Mouse (Mus musculus) forebrain, embryonic 16.5 days (tissue): ENCODE measurements around the gene Itih4. TPM values are rescaled to one million over a fixed set of nuclear protein-coding genes. Genes with fewer than 3 reads are reported as not detected.

Source experiments
- ATAC-seq: fragments of 200-750 bp; cut with Nextera tagmentation; 2 replicates; pipeline ENCODE4 v1.8.0; 2017; ENCODE audit warnings: mild to moderate bottlenecking, moderate library complexity
- H3K27ac ChIP-seq: fragments of 300-500 bp; sonication (generic); 2 replicates; pipeline ENCODE4 v1.5.1; 2014; ENCODE audit warnings: low read length, control low read depth
- H3K27me3 ChIP-seq: fragments of 300-500 bp; sonication (generic); replicated peaks from 2 replicates; pipeline ENCODE4 v1.6.1; 2014; ENCODE audit warnings: low read length; ENCODE audit not compliant: control insufficient read depth, insufficient read depth
- H3K36me3 ChIP-seq: fragments of 300-500 bp; sonication (generic); 2 replicates; pipeline ENCODE4 v1.6.1; 2014; ENCODE audit not compliant: control insufficient read depth, insufficient read depth
- H3K4me1 ChIP-seq: fragments of 300-500 bp; sonication (generic); replicated peaks from 2 replicates; pipeline ENCODE4 v1.6.1; 2014; ENCODE audit warnings: low read length; ENCODE audit not compliant: control insufficient read depth, insufficient read depth
- H3K4me2 ChIP-seq: fragments of 300-500 bp; sonication (generic); 2 replicates; pipeline ENCODE4 v1.6.1; 2014; ENCODE audit warnings: mild to moderate bottlenecking, low read length, control low read depth
- H3K4me3 ChIP-seq: fragments of 300-500 bp; sonication (generic); replicated peaks from 2 replicates; pipeline ENCODE4 v1.5.1; 2014; ENCODE audit warnings: mild to moderate bottlenecking, low read length, control low read depth
- H3K9ac ChIP-seq: fragments of 300-500 bp; sonication (generic); replicated peaks from 2 replicates; pipeline ENCODE4 v1.6.1; 2014; ENCODE audit warnings: low read depth, low read length, control low read depth
- H3K9me3 ChIP-seq: fragments of 300-500 bp; sonication (generic); 2 replicates; pipeline ENCODE4 v1.6.1; 2016; ENCODE audit warnings: low read length; ENCODE audit not compliant: control insufficient read depth
- WGBS: fragments of 180-500 bp; shearing (Covaris S2); extraction: QIAGEN DNeasy Blood & Tissue Kit; methylation state at CpG from one replicate; pipeline ENCODE4 v1.1.7; 2014; 5-methylcytosine and 5-hydroxymethylcytosine counted together
- polyA plus RNA-seq: library from polyadenylated mRNA; unstranded; fragments of >200 nt; fragmentation: Nextera tagmentation; extraction: Ambion mirVana; gene quantifications from 2 replicates; pipeline ENCODE4 v1.2.1, GENCODE M21; 2015

The Itih4 gene
- polyA plus RNA-seq, 1 experiment from 2014 or later = not detected

DNA sequence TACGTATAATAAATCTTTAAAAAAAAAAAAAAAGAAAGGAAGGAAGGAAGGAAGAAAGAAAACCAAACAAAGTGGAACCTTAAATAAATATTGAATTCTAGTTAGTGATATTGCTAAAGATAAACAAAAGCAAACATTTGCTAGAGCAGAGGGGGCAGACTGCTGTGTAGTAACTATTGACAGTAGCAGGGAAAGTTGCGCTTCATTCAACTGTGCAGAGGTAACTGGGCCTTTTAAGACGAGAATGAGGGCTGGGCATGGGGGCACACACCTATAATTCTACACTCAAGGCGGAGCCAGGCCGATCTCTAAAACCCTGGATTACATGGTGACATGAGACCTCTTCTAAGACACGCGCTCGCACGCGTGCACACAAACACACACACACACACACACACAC lies 63.7 kb downstream of the Itih4 start:
- H3K9ac ChIP-seq = no peak overlapping the region
- no peak overlapping the region for H3K27ac ChIP-seq
- H3K4me3 ChIP-seq = no peak overlapping the region
- H3K4me1 ChIP-seq = peaks cover 10% of the 10 kb centered on the region
- H3K9me3 ChIP-seq = no peaks in the 10 kb centered on the region
- WGBS = 96% methylated on average over 10 of the region's 10 CpGs
- ATAC-seq = no peak
- H3K27me3 ChIP-seq = no peaks in the 10 kb centered on the region
- no peaks in the 10 kb centered on the region for H3K36me3 ChIP-seq
- no peak overlapping the region for H3K4me2 ChIP-seq

DNA sequence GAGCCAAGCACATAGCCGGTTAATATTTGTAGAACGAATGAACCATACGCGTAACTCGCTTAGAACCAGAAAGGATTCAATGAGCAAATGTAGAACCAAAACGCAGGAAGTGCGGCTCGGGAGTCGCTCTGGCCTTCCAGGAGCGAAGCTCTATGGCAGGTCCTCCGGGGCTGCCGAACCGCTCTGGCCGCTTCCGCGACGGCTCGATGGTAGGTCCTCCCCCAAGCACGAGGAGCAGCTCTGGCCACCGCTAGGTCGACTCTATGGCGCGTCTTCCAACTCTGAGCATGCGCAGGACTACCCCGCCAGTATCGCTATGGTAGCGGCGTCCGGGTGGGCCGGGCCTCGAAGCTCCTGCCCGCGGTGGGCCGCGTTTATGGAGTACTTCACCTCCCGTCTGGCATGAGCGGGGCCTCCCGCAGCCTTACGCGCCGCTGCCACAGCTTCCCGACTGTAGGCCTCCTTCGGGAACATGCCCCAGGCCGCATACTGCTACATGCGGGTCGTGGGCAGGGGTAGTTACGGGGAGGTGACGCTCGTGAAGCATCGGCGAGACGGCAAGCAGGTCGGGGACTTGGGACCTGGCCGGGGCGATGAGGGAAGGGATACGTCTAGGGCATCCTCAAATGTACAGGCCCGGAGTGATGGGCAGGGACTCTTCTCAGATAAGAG lies 65.0 kb downstream of the Itih4 start, which contains the start of gene Nek4:
Gene Nek4, plus strand, starts transcription at position 224 of the 672 bp plus-strand sequence.
- Histone ChIP-seq H3K9me3 (no peaks in the 10 kb centered on the region), H3K4me3 (peak within 1 kb of the TSS; percentile 94), H3K27ac (peak within 1 kb of the TSS; percentile 73), H3K9ac (peak within 1 kb of the TSS; percentile 84), H3K27me3 (no peaks in the 10 kb centered on the region), H3K4me1 (peaks cover 10% of the 10 kb centered on the region), H3K4me2 (peak within 1 kb of the TSS; percentile 68), H3K36me3 (no peaks in the 10 kb centered on the region)
- under 1% methylated on average over 57 of the region's 57 CpGs for WGBS
- ATAC-seq = peak; percentile 100

Other genes starting within 250 kb of the Itih4 start
- gene Rft1, start 232.1 kb upstream of the Itih4 start, polyA plus RNA-seq = 7.2 and 8.5 TPM in 2 replicates
- gene Sfmbt1, start 171.6 kb upstream of the Itih4 start, polyA plus RNA-seq = 19.9 and 21.9 TPM in 2 replicates
- 18.3 and 21.6 TPM in 2 replicates for gene Tmem110, start 60.9 kb upstream of the Itih4 start, polyA plus RNA-seq
- 0.46 and 0.90 TPM in 2 replicates for gene Mustn1, start 7.3 kb upstream of the Itih4 start, polyA plus RNA-seq
- 0.40 and 0.58 TPM in 2 replicates for gene Itih3, start 37.3 kb downstream of the Itih4 start, polyA plus RNA-seq
- gene Itih1, start 56.8 kb downstream of the Itih4 start, polyA plus RNA-seq = not detected in 2 replicates
- gene Nek4, start 64.9 kb downstream of the Itih4 start, polyA plus RNA-seq = 19.6 and 20.4 TPM in 2 replicates
- gene Glt8d1, start 114.9 kb downstream of the Itih4 start, polyA plus RNA-seq = 51.8 and 54.2 TPM in 2 replicates
- 278 and 305 TPM in 2 replicates for gene Spcs1, start 115.2 kb downstream of the Itih4 start, polyA plus RNA-seq
- 154 and 170 TPM in 2 replicates for gene Pbrm1, start 132.7 kb downstream of the Itih4 start, polyA plus RNA-seq
- 57.6 and 61.9 TPM in 2 replicates for gene Gnl3, start 132.7 kb downstream of the Itih4 start, polyA plus RNA-seq
- 62.7 and 64.1 TPM in 2 replicates for gene Smim4, start 242.5 kb downstream of the Itih4 start, polyA plus RNA-seq
- 146 and 165 TPM in 2 replicates for gene Nt5dc2, start 244.6 kb downstream of the Itih4 start, polyA plus RNA-seq